In genomic region chr2:71155486-71155885, GRCm38 (mm10) we compare ENCODE assay signal across 8 mouse cellular contexts. TPM values are rescaled to one million over a fixed set of nuclear protein-coding genes. Genes with fewer than 3 reads are reported as not detected.
DNase-seq lines count a peak whose midpoint lies in the region; ATAC-seq lines count a peak whose summit lies in the region.

No protein-coding gene starts in this region.

- H3K4me3 ChIP-seq in forebrain, embryonic 12.5 days (replicated peaks), result no peak overlapping the region
- H3K4me3 ChIP-seq in hindbrain, embryonic 12.5 days, result no peak overlapping the region

- H3K36me3 ChIP-seq in forebrain, embryonic 12.5 days (replicated peaks), result no peaks in the 10 kb centered on the region
- no peaks in the 10 kb centered on the region for H3K36me3 ChIP-seq in hindbrain, embryonic 12.5 days

- no peak overlapping the region for H3K9ac ChIP-seq in forebrain, embryonic 12.5 days
- H3K9ac ChIP-seq in hindbrain, embryonic 12.5 days, result no peak overlapping the region

- H3K4me2 ChIP-seq in forebrain, embryonic 12.5 days, result no peak overlapping the region
- H3K4me2 ChIP-seq in hindbrain, embryonic 12.5 days (replicated peaks), result no peak overlapping the region

- peaks cover 6% of the 10 kb centered on the region for H3K4me1 ChIP-seq in forebrain, embryonic 12.5 days
- peaks cover 6% of the 10 kb centered on the region; the same call in 1 of the 2 replicates for H3K4me1 ChIP-seq in hindbrain, embryonic 12.5 days

- no peak overlapping the region for H3K27ac ChIP-seq in forebrain, embryonic 12.5 days
- no peak overlapping the region for H3K27ac ChIP-seq in hindbrain, embryonic 12.5 days

- WGBS in forebrain, embryonic 12.5 days, result 10% methylated on average over 8 of the region's 8 CpGs
- 7% methylated on average over 8 of the region's 8 CpGs for WGBS in hindbrain, embryonic 12.5 days

- ATAC-seq in forebrain, embryonic 12.5 days (ENCODE audit: low FRiP score), result peak; percentile 67; the same call in 1 of the 2 replicates
- ATAC-seq in hindbrain, embryonic 12.5 days (ENCODE audit: low FRiP score), result peak; percentile 60; the same call in 1 of the 2 replicates

- peak; percentile 33 for DNase-seq in MEL-GATA-1-ER (ENCODE audit: extremely low read depth, low read depth)
- DNase-seq in c-Kit-positive CD71-negative TER-119-negative erythroid progenitor cells, embryonic 14.5 days (ENCODE audit: low read depth), result peak; percentile 47
- DNase-seq in layer of hippocampus, adult 9-11 months, result peak; percentile 40
- DNase-seq in lung, postnatal 36 days, result peak; percentile 76
- DNase-seq in right cerebral cortex, adult 18-20 months, result peak; percentile 58
- DNase-seq in urinary bladder, adult 2 months (ENCODE audit: low spot score), result peak; percentile 46

- peaks cover 3% of the 10 kb centered on the region; the same call in 1 of the 2 replicates for H3K27me3 ChIP-seq in forebrain, embryonic 12.5 days
- H3K27me3 ChIP-seq in hindbrain, embryonic 12.5 days, result no peaks in the 10 kb centered on the region

- H3K9me3 ChIP-seq in forebrain, embryonic 12.5 days, result no peaks in the 10 kb centered on the region
- no peaks in the 10 kb centered on the region for H3K9me3 ChIP-seq in hindbrain, embryonic 12.5 days (replicated peaks)

RNA-seq across cellular contexts. Expression of gene Cybrd1, which starts 37.8 kb away (rescaled TPM):
- 0.38 and 0.41 TPM in 2 replicates for polyA plus RNA-seq in forebrain, embryonic 12.5 days (2016; fragmentation: Nextera tagmentation; extraction: Ambion mirVana)
- 1.6 TPM in 2 replicates for polyA plus RNA-seq in hindbrain, embryonic 12.5 days (2016; fragmentation: Nextera tagmentation; extraction: Ambion mirVana)
- 3.3 and 3.4 TPM in 2 replicates for polyA plus RNA-seq in urinary bladder, adult 2 months (2012; rRNA removed)

RNA-seq across cellular contexts. Expression of gene Dync1i2, which starts 56.0 kb away (rescaled TPM):
- 171 and 182 TPM in 2 replicates for polyA plus RNA-seq in forebrain, embryonic 12.5 days (2016; fragmentation: Nextera tagmentation; extraction: Ambion mirVana)
- polyA plus RNA-seq in hindbrain, embryonic 12.5 days (2016; fragmentation: Nextera tagmentation; extraction: Ambion mirVana), result 177 and 200 TPM in 2 replicates
- 80.1 and 82.6 TPM in 2 replicates for polyA plus RNA-seq in urinary bladder, adult 2 months (2012; rRNA removed)
